Mouse (Mus musculus) T-cell, adult 2 months (primary cell): ENCODE measurements at regions not wholly inside any gene's neighbourhood (a gene's known extent, or its start where the extent isn't known, plus 50 kb on each side); places are given as distances from the start of the nearest gene placed in this dataset.

Source experiments
- DNase-seq: peaks from one replicate; pipeline ENCODE4 v3.0.0; 2022; ENCODE audit warnings: low spot score

DNA sequence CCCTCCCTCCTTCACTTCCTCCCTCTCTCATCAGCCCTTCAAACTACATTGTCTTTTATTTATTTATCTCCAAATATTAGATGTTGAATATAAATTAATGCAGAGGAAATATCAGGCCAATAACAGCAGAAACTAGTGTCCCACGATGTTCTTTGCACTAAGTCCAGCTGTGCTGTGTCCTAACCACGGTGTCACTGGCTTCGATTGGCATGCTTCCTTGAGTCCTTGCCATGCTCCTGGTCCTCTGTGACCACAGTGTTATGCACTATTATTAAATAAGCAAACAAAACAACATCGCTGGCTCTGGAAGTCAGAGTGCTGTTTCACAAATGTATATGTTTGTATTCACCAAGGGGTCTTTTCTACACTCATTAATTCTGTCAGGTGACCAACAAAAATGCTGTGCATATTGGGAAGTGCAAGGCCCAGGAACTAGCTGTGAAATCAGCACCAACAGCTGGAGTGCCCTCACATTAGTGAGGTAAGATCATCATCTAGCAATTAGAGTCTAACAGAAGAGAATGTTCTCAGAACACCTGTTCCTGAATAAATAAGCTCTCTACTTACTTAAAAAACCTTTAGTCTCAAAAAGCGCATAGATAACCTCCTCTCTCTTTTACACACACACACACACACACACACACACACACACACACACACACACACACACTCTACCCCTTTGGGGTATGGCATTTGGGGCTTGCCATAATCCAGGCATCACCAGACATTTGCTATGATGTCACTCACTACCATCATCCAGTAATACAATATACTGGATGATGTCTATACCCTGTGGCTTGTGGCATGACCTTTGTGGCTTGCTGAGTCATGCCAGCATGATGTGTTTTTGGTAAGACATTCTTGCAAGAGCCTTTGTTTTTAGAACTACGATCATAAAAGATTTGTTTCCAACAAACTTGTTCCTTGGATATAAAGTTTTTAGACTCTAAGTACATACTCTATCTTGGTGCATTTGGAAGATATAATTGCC is 81.9 kb upstream of the Rgs2 start:
- peak; percentile 27 for DNase-seq

DNA sequence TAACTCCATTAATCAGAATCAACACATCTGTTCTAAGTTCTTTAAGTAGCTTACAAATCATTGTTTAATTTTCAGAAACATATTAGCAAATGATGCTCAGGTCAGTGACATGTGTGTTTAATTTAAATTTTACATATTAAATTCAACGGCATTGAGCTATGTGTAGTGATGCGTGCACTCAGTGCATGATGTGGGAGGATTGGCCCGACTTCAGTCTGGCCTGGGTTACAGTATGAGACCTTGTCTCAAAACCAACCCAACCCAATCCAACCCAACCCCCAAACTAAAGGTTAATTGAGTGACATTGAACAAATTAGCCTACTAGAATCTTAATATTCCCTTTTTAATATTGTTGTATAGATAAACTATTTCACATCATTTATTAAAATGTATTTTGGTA is 75.0 kb upstream of the Rgs2 start:
- no peak for DNase-seq

DNA sequence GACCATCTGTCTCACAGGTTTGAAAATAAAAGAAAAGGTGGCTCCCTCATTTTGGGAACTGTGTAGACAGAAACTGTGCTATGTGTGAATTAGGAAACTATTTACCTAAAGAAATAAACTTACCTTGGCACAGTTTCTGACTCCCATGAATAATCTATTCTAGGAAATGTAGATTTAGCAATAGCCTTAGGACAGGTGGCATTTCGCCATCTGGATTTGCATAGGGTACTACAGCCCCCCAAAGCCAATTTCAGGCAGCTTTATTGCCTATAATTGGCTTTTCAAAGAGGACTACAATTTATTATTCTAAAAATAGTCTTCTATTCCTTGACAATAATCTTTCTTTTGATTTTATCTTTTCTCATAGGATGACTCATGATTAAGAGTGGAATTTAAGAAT is 74.5 kb upstream of the Rgs2 start:
- no peak for DNase-seq

DNA sequence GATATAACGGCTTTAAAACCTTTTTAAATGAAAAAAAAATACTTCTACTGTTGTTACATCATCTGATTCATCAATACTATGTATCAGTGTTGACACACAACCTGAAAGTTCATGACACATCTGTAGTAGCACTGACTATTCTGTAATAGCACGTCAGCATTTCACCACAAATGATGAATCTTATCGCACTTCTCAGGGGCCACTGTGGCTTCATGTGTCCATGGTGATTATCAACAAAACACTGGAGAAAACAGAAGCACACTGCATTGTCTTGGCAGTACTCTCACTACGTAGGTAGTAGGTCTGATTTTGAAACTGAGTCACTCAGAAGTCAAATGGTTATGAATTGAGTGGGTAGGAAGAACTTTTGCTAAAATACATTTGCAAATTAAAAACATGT is 72.0 kb upstream of the Rgs2 start:
- DNase-seq = no peak

DNA sequence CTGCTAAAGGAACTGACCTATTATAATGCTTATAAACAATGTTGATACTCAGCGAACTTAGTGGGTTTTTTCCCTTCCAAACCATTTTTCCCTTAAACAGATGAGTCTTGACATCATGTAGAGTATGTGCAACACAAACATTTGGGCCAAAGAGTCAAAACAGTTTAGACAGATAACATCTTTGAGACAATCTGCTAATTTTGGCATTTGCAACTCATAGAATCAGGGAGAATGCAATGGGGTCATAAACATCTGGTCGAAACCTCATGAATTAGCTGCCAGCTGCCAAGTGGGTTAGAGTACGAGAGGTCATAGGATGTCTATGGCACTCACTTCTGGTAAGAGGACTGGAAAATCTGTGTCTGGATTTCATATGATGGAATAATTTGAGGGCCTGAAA is 57.3 kb upstream of the Rgs2 start:
- no peak for DNase-seq

DNA sequence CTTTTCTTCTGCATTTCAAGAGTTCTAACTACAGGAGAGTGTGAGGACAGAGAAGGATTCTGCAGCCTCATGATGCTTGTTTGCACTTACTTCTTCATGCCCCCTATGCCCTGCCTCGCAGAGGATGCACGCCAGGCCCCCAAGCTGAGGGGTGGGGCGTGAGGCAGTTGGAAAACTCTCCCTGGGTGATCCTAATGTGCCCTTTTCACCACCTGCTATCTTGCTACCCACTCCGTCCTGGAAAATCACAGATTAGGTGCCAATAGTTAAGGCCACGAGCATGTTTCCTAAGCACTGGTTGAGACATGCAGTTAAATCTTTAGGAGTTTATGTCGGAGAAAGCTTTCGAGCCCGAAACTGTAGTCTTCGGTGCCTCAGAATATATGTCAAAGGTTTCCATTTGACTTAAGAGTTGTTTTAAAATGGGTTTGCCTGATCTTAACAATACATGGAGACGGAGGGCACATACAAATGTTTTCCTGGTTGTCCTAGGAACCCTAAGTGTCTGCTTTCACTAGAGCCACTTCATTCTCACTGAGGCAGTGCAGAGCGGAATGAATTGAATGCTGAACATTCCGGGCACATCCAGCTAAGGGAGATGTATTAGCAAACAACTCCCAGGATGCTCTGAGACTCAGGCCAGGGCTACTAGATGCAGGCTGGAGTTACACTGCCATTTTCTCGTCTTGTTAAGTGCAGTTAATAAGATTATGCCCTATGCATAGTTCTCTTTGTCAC is 51.7 kb upstream of the Rgs2 start:
- no peak for DNase-seq
